Mouse (Mus musculus) limb, embryonic 12.5 days (tissue): ENCODE results near the gene Hdac8. TPM values are rescaled to one million over a fixed set of nuclear protein-coding genes. Genes with fewer than 3 reads are reported as not detected.
A peak's percentile ranks its signal among the peaks of the same experiment; 100 is the strongest.

Experiments used
- ATAC-seq: fragments of 200-750 bp; cut with Nextera tagmentation; 2 replicates; pipeline ENCODE4 v1.8.0; 2017; ENCODE audit warnings: low read depth, moderate TSS enrichment; ENCODE audit not compliant: insufficient number of reproducible peaks, insufficient read depth, low FRiP score, low TSS enrichment
- H3K27ac ChIP-seq: fragments of 300-500 bp; sonication (generic); 2 replicates; pipeline ENCODE4 v1.5.1; 2016; ENCODE audit warnings: mild to moderate bottlenecking, moderate library complexity
- H3K27me3 ChIP-seq: fragments of 300-500 bp; sonication (generic); 2 replicates; pipeline ENCODE4 v1.6.1; 2016; ENCODE audit warnings: mild to moderate bottlenecking, moderate library complexity
- H3K36me3 ChIP-seq: fragments of 300-500 bp; sonication (generic); 2 replicates; pipeline ENCODE4 v1.6.1; 2016; ENCODE audit warnings: mild to moderate bottlenecking, moderate library complexity
- H3K4me1 ChIP-seq: fragments of 300-500 bp; sonication (generic); replicated peaks from 2 replicates; pipeline ENCODE4 v1.6.1; 2016
- H3K4me2 ChIP-seq: fragments of 300-500 bp; sonication (generic); 2 replicates; pipeline ENCODE4 v1.6.1; 2016; ENCODE audit warnings: mild to moderate bottlenecking, moderate library complexity
- H3K4me3 ChIP-seq: fragments of 300-500 bp; sonication (generic); replicated peaks from 2 replicates; pipeline ENCODE4 v1.5.1; 2016; ENCODE audit warnings: mild to moderate bottlenecking
- H3K9ac ChIP-seq: fragments of 300-500 bp; sonication (generic); replicated peaks from 2 replicates; pipeline ENCODE4 v1.6.1; 2016; ENCODE audit warnings: mild to moderate bottlenecking, moderate library complexity
- H3K9me3 ChIP-seq: fragments of 300-500 bp; sonication (generic); 2 replicates; pipeline ENCODE4 v1.6.1; 2016; ENCODE audit warnings: mild to moderate bottlenecking, moderate library complexity
- WGBS: fragments of 180-500 bp; shearing (Covaris S2); methylation state at CpG from one replicate; pipeline ENCODE4 v1.1.7; 2016; 5-methylcytosine and 5-hydroxymethylcytosine counted together
- polyA plus RNA-seq: library from polyadenylated mRNA; unstranded; fragments of >200 nt; fragmentation: Nextera tagmentation; extraction: Ambion mirVana; gene quantifications from 2 replicates; pipeline ENCODE4 v1.2.1, GENCODE M21; 2016

Gene Hdac8
- polyA plus RNA-seq, 1 experiment from 2014 or later, result 13.9 TPM

DNA sequence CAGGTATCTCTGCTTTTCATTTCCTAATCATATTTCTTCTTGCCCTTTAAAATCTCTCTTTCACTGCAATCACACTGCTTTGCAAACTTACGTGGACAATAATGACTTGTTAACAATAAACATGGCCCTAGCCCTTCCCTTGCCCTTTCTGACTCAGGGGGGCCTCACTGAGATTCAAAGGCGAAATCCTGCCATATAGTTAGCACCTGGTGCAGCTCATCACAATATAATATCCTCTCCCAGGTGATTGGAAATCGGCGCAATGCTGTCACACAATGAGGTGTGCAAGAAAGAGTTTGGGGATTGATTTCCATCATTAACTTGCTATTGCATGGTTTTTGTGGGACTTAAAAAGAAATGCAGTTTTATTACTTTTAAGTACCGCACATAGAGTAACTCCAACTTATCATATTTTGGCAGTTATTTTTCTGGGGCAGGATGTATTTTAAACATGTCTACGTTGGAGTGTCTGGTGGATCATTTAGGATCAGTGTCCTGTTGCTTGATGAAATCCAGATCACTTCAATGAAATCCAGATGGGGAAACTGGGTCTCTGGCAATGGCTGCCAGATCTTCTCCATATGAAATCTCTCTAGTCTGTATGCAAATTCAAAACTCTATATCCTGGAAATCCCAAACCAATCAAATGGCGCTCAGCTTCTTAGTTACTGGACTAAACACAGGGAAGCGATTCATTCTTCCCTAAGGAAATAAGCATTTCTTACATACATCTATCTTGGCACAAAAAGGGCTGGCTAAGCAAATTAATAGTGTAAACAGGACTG, 86.6 kb downstream of the Hdac8 start:
- peaks cover 30% of the 10 kb centered on the region for H3K27me3 ChIP-seq
- no peak overlapping the region for H3K4me3 ChIP-seq
- 45% methylated on average over 8 of the region's 8 CpGs for WGBS
- peaks cover 16% of the 10 kb centered on the region for H3K4me1 ChIP-seq
- no peak overlapping the region for H3K9ac ChIP-seq
- H3K9me3 ChIP-seq, result no peaks in the 10 kb centered on the region
- H3K36me3 ChIP-seq, result no peaks in the 10 kb centered on the region
- ATAC-seq, result peak; percentile 41; the same call in 1 of the 2 replicates
- no peak overlapping the region for H3K4me2 ChIP-seq
- no peak overlapping the region; the same call in 1 of the 2 replicates for H3K27ac ChIP-seq

- 73% methylated on average over 4 of the region's 4 CpGs for WGBS
- Histone ChIP-seq H3K4me2 (no peak overlapping the region), H3K9me3 (no peaks in the 10 kb centered on the region), H3K36me3 (no peaks in the 10 kb centered on the region), H3K4me1 (peaks cover 16% of the 10 kb centered on the region), H3K4me3 (no peak overlapping the region), H3K27ac (no peak overlapping the region), H3K27me3 (peaks cover 28% of the 10 kb centered on the region), H3K9ac (no peak overlapping the region)
- ATAC-seq, result no peak
Observed at GRCm38 (mm10) chrX:102416972-102417371, 88.2 kb downstream of the Hdac8 start.

DNA sequence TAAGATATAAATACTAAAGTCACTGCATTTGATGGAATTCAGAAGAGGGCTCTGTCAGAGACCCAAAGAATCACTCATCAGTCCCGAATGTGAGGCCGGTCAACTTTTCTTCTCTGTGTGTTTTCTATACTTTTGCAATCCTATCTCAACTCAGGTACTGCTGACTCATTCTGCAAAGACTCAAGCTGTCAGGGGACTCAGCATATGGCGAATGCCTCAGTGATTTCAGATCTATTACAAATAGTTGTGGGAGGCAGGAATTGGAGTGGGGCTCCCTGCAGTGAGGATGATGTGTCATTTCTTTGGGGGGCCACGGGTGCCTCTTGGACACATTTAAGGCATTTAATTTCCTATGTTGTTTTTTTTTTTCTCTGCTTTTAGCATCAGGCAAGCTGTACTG, 88.8 kb downstream of the Hdac8 start:
- Histone ChIP-seq H3K27ac (no peak overlapping the region), H3K9ac (no peak overlapping the region), H3K4me3 (no peak overlapping the region), H3K27me3 (peaks cover 28% of the 10 kb centered on the region), H3K36me3 (no peaks in the 10 kb centered on the region), H3K9me3 (no peaks in the 10 kb centered on the region), H3K4me2 (no peak overlapping the region), H3K4me1 (peaks cover 16% of the 10 kb centered on the region)
- ATAC-seq, result no peak
- 65% methylated on average over 4 of the region's 4 CpGs for WGBS

GRCm38 (mm10) chrX:102384765-102385164, 120.4 kb downstream of the Hdac8 start:
- Histone ChIP-seq H3K27me3 (peaks cover 44% of the 10 kb centered on the region), H3K27ac (no peak overlapping the region), H3K4me3 (no peak overlapping the region), H3K36me3 (no peaks in the 10 kb centered on the region), H3K4me2 (no peak overlapping the region), H3K9me3 (no peaks in the 10 kb centered on the region), H3K4me1 (no peaks in the 10 kb centered on the region), H3K9ac (no peak overlapping the region)
- no peak for ATAC-seq
- WGBS, result 63% methylated on average over 3 of the region's 3 CpGs

DNA sequence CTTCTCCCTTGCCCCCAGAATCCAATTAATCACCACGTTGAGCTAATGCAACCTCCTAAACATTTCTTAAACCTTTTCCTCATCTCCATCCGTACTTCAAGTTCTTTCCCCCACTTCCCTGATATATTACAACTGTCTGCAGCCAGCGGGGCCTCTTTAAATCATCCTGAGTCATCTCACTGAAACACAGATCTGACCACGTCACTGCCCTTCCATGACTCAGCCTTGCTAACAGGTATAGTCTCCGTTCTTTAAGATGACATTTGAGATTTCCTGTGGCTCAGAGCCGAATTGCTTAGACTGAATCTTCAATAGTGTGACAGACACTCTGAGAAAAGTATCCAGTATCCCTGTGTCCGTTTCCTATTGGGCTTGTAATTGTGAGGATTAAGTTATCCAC, 122.0 kb downstream of the Hdac8 start:
- no peak overlapping the region for H3K4me2 ChIP-seq
- H3K9me3 ChIP-seq, result no peaks in the 10 kb centered on the region
- no peak for ATAC-seq
- 49% methylated on average over 7 of the region's 7 CpGs for WGBS
- no peak overlapping the region for H3K27ac ChIP-seq
- H3K4me3 ChIP-seq, result no peak overlapping the region
- peaks cover 47% of the 10 kb centered on the region for H3K27me3 ChIP-seq
- H3K36me3 ChIP-seq, result no peaks in the 10 kb centered on the region
- no peak overlapping the region for H3K9ac ChIP-seq
- H3K4me1 ChIP-seq, result no peaks in the 10 kb centered on the region

DNA sequence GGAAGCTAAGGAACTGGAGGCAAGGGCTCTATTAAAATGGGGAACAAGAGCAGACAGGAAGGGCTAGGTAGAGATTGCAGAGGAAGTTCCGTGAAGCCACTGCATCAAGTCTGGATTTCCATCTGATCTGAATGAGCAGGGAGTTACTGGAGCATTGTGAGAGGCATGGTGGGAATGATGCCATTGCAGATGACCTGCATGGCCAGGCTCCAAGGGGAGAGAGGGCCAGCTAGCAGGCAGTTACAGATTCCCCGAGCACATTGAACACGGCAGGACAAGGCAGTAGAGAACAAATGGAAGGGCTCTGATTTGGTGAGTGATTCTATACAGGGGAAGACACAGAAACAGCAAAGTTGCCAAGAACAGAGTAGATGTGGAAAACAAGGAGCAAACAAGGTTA, 138.6 kb downstream of the Hdac8 start:
- Histone ChIP-seq H3K36me3 (no peaks in the 10 kb centered on the region), H3K27me3 (peaks cover 23% of the 10 kb centered on the region), H3K4me3 (no peak overlapping the region), H3K27ac (no peak overlapping the region), H3K4me1 (no peaks in the 10 kb centered on the region), H3K4me2 (no peak overlapping the region), H3K9me3 (no peaks in the 10 kb centered on the region), H3K9ac (no peak overlapping the region)
- 88% methylated on average over 3 of the region's 3 CpGs for WGBS
- no peak for ATAC-seq

DNA sequence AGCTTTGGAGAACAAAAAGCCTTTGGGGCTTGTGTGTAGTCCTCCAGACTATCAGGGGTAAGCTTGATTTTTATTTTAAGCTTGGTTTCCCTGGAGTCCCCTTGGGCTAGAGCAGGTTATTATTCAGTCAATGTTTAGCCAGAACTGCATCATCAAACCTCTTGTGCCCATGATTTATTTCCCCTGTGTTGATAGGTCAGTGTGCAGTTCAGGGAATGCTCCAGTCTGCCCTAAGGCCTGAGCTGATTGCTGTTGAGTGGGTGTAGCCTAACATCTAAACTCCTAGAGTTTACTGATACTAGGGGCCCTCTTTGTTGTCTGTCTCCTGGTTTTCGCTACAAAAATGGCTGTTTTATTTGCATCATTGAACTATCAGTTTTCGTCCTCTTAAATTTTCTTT, 142.9 kb downstream of the Hdac8 start:
- 87% methylated on average over 2 of the region's 2 CpGs for WGBS

DNA sequence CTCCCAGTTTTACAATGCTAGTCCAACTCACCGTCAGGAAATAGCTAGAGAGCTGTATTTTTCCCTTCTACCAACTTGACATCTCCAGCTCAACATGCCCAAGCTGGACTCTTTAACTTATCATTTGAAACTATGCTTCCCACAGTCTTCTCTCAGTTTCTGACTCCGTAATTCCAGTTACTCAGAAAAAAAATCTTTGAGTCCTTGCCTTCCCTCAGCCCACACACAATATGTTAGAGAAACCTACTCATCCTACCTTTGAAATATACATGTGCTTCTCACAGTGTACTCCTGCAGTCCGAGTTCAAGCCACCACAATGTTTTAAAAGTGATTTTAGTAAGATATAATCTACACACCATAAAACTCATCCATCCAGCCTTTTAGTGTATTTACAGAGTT, 151.7 kb downstream of the Hdac8 start:
- Histone ChIP-seq H3K27ac (no peak overlapping the region), H3K4me3 (no peak overlapping the region), H3K36me3 (no peaks in the 10 kb centered on the region), H3K4me2 (no peak overlapping the region), H3K9me3 (no peaks in the 10 kb centered on the region), H3K4me1 (peaks cover 13% of the 10 kb centered on the region), H3K9ac (no peak overlapping the region), H3K27me3 (peaks cover 32% of the 10 kb centered on the region)
- no peak for ATAC-seq
- WGBS, result 76% methylated on average over 3 of the region's 3 CpGs

More for the DNA sequence above, 142.9 kb downstream of the Hdac8 start:
- H3K27me3 ChIP-seq, result peaks cover 12% of the 10 kb centered on the region; the same call in 1 of the 2 replicates
- H3K9me3 ChIP-seq, result no peaks in the 10 kb centered on the region
- H3K36me3 ChIP-seq, result no peaks in the 10 kb centered on the region
- ATAC-seq, result no peak
- no peak overlapping the region for H3K27ac ChIP-seq
- no peaks in the 10 kb centered on the region for H3K4me1 ChIP-seq
- no peak overlapping the region for H3K4me3 ChIP-seq
- H3K4me2 ChIP-seq, result no peak overlapping the region
- no peak overlapping the region for H3K9ac ChIP-seq

GRCm38 (mm10) chrX:102349843-102350731, 155.1 kb downstream of the Hdac8 start:
- Histone ChIP-seq H3K36me3 (no peaks in the 10 kb centered on the region), H3K9ac (no peak overlapping the region), H3K4me1 (peaks cover 13% of the 10 kb centered on the region), H3K4me2 (no peak overlapping the region), H3K9me3 (no peaks in the 10 kb centered on the region), H3K27ac (no peak overlapping the region), H3K4me3 (no peak overlapping the region), H3K27me3 (peaks cover 47% of the 10 kb centered on the region)
- WGBS, result 71% methylated on average over 14 of the region's 14 CpGs
- no peak for ATAC-seq

DNA sequence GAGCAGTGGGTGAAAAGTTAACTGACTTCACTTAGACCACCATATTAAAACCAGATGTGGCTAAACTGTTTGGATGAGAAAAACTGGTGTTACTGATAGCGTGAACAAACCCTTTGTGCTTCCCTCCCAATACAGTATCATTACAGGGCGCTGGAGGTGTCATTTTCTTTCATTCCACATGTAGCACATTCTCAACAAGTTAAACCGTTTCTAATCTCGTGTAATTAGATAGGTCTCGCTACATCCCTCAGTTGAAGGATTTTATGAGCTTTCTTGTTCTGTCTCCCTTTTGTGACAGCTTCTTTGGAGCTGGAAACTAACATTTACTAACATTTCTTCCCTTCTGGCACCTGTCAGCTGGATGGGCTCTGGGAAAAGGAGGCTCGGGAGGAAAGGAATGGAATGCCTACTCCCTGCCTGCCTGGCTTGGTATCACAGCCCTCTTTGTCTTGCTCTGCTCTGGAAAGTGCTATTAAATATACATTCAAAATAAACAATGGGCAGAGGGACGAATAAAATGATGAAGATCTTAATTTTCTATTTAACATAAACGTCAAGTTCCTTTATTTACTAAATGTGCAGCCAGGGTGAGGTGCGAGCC, 156.2 kb downstream of the Hdac8 start:
- Histone ChIP-seq H3K36me3 (no peaks in the 10 kb centered on the region), H3K27me3 (peaks cover 56% of the 10 kb centered on the region), H3K4me1 (peaks cover 13% of the 10 kb centered on the region), H3K27ac (no peak overlapping the region), H3K9me3 (no peaks in the 10 kb centered on the region), H3K4me2 (no peak overlapping the region), H3K9ac (no peak overlapping the region), H3K4me3 (no peak overlapping the region)
- ATAC-seq, result no peak
- 23% methylated on average over 9 of the region's 9 CpGs for WGBS

GRCm38 (mm10) chrX:102341688-102342087, 163.5 kb downstream of the Hdac8 start:
- no peaks in the 10 kb centered on the region for H3K9me3 ChIP-seq
- ATAC-seq, result no peak
- WGBS, result 75% methylated on average over 4 of the region's 4 CpGs
- no peak overlapping the region for H3K27ac ChIP-seq
- no peak overlapping the region for H3K9ac ChIP-seq
- no peaks in the 10 kb centered on the region for H3K36me3 ChIP-seq
- peaks cover 29% of the 10 kb centered on the region for H3K27me3 ChIP-seq
- no peak overlapping the region for H3K4me3 ChIP-seq
- H3K4me2 ChIP-seq, result no peak overlapping the region
- no peaks in the 10 kb centered on the region for H3K4me1 ChIP-seq
